Mouse (Mus musculus) intestine, embryonic 15.5 days (tissue): ENCODE results near the gene Tsg101. TPM values are rescaled to one million over a fixed set of nuclear protein-coding genes. Genes with fewer than 3 reads are reported as not detected.

Source experiments
- ATAC-seq: fragments of 200-750 bp; cut with Nextera tagmentation; 2 replicates; pipeline ENCODE4 v1.8.0; 2017; ENCODE audit warnings: moderate TSS enrichment, moderate library complexity
- H3K27ac ChIP-seq: fragments of 300-500 bp; sonication (generic); 2 replicates; pipeline ENCODE4 v1.5.1; 2015; ENCODE audit warnings: mild to moderate bottlenecking, inconsistent platforms
- H3K27me3 ChIP-seq: fragments of 300-500 bp; sonication (generic); replicated peaks from 2 replicates; pipeline ENCODE4 v1.6.1; 2015; ENCODE audit warnings: inconsistent platforms
- H3K36me3 ChIP-seq: fragments of 300-500 bp; sonication (generic); 2 replicates; pipeline ENCODE4 v1.6.1; 2015; ENCODE audit warnings: inconsistent platforms
- H3K4me1 ChIP-seq: fragments of 300-500 bp; sonication (generic); replicated peaks from 2 replicates; pipeline ENCODE4 v1.6.1; 2015; ENCODE audit warnings: inconsistent platforms
- H3K4me2 ChIP-seq: fragments of 300-500 bp; sonication (generic); replicated peaks from 2 replicates; pipeline ENCODE4 v1.6.1; 2015; ENCODE audit warnings: mild to moderate bottlenecking, inconsistent platforms
- H3K4me3 ChIP-seq: fragments of 300-500 bp; sonication (generic); replicated peaks from 2 replicates; pipeline ENCODE4 v1.5.1; 2015; ENCODE audit warnings: inconsistent platforms
- H3K9ac ChIP-seq: fragments of 300-500 bp; sonication (generic); 2 replicates; pipeline ENCODE4 v1.6.1; 2015; ENCODE audit warnings: inconsistent platforms
- H3K9me3 ChIP-seq: fragments of 300-500 bp; sonication (generic); 2 replicates; pipeline ENCODE4 v1.6.1; 2016; ENCODE audit warnings: inconsistent platforms
- WGBS: fragments of 180-500 bp; shearing (Covaris S2); methylation state at CpG from one replicate; pipeline ENCODE4 v1.1.7; 2015; 5-methylcytosine and 5-hydroxymethylcytosine counted together
- polyA plus RNA-seq: library from polyadenylated mRNA; unstranded; fragments of >200 nt; fragmentation: Nextera tagmentation; extraction: Ambion mirVana; gene quantifications from 2 replicates; pipeline ENCODE4 v1.2.1, GENCODE M21; 2015

Gene Tsg101
- polyA plus RNA-seq, 1 experiment from 2014 or later, result 145 TPM

DNA sequence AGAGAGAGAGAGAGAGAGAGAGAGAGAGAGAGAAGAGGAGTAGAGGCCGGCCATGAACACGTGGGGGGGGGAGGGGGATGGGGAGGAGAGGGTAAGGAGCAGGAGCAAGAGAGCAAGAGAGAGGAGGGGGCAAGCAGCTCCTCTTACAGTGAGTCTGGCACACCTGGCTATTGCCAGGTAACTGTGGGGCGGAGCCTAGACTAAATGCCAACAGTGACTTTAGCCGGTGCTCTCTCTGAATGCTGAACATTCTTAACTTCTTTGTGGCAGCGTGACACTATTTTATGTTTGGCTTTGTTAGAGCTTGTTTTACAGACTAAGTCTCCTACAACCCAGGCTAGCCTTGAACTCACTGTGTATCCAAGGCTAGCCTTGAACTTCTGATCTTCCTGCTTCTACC lies 77.5 kb downstream of the Tsg101 start:
- WGBS, result 36% methylated on average over 5 of the region's 5 CpGs
- no peaks in the 10 kb centered on the region for H3K27me3 ChIP-seq
- no peaks in the 10 kb centered on the region for H3K36me3 ChIP-seq
- no peak overlapping the region for H3K4me2 ChIP-seq
- H3K4me1 ChIP-seq, result peaks cover 47% of the 10 kb centered on the region
- no peak for ATAC-seq
- H3K9me3 ChIP-seq, result no peaks in the 10 kb centered on the region
- no peak overlapping the region for H3K4me3 ChIP-seq
- H3K27ac ChIP-seq, result no peak overlapping the region
- H3K9ac ChIP-seq, result no peak overlapping the region

DNA sequence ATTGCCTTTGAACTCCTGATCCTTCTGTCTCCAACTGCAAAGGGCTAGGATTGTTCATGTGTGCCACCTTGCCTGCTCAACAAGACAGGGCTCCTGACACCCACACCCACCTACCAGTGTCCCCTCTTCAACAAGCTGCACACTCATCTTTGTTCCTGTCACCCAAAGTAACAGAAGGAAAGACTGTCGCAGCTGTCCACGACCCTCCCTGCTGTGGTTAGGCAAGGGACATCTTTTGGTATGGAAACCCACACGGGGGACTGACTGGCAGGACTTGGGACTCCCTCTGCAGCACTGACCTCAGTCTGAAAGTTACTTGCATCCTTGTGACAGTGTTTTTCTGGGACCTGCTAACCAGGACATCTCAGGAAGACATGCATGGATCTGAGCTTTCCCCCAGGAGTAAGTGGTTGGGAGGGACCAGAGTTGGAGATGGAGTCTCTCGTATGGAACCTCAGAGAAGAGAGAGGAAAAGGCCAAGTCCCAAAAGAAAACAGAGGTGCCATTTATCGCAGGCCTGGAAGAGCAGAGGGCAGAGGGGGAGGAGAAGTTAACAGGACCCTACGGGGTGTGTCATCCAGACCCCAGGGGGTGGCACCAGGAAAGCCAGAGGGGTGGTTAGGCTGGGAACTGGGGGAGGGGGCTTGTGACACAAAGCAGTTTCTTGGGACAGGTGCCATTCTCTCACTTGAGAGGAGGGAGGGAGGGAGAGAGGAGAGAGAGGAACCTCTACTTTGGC lies 78.8 kb downstream of the Tsg101 start, which contains the start of gene Ldha:
TSS of gene Ldha (plus strand) at position 689 of the 739 bp plus-strand sequence.
- WGBS, result 35% methylated on average over 6 of the region's 6 CpGs
- H3K27ac ChIP-seq, result peak within 1 kb of the TSS; percentile 88
- H3K27me3 ChIP-seq, result no peaks in the 10 kb centered on the region
- H3K4me1 ChIP-seq, result peaks cover 43% of the 10 kb centered on the region
- H3K4me3 ChIP-seq, result no peak within 1 kb of the TSS
- H3K36me3 ChIP-seq, result no peaks in the 10 kb centered on the region
- H3K9me3 ChIP-seq, result no peaks in the 10 kb centered on the region
- no peak within 1 kb of the TSS for H3K9ac ChIP-seq
- H3K4me2 ChIP-seq, result no peak within 1 kb of the TSS
- ATAC-seq, result no peak

DNA sequence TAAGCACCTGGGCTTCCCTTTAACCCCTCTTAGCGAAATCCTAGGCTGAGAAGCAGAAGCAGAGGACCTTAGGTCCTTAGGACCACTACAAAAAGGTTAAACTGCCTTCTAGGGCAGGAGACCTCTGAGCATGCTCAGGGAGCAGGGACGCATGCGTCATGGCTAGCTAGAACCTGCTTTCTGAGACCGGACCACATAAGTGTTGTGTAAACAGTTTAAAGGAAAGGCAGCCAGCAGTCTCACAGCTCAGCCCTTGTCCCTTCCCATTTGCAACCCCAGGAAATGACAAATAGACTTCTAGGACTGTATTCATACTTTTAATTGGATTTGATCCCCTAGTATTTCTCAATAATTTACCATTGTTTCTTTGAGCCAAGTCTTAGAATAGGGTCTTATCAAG lies 79.4 kb downstream of the Tsg101 start:
- ATAC-seq, result no peak
- Histone ChIP-seq H3K4me2 (no peak overlapping the region), H3K9ac (no peak overlapping the region), H3K36me3 (no peaks in the 10 kb centered on the region), H3K9me3 (no peaks in the 10 kb centered on the region), H3K27me3 (no peaks in the 10 kb centered on the region), H3K4me3 (no peak overlapping the region), H3K27ac (peak overlapping the region; percentile 88), H3K4me1 (peaks cover 43% of the 10 kb centered on the region)
- WGBS, result 40% methylated on average over 4 of the region's 4 CpGs

GRCm38 (mm10) chr7:46839861-46840260 lies 79.9 kb downstream of the Tsg101 start:
- Histone ChIP-seq H3K9ac (no peak overlapping the region), H3K9me3 (no peaks in the 10 kb centered on the region), H3K4me2 (peak overlapping the region; percentile 45; the same call in 1 of the 2 replicates), H3K4me3 (no peak overlapping the region), H3K36me3 (no peaks in the 10 kb centered on the region), H3K27me3 (no peaks in the 10 kb centered on the region), H3K27ac (peak overlapping the region; percentile 88), H3K4me1 (peaks cover 39% of the 10 kb centered on the region)
- WGBS, result 59% methylated on average over 5 of the region's 5 CpGs
- ATAC-seq, result peak; percentile 42

DNA sequence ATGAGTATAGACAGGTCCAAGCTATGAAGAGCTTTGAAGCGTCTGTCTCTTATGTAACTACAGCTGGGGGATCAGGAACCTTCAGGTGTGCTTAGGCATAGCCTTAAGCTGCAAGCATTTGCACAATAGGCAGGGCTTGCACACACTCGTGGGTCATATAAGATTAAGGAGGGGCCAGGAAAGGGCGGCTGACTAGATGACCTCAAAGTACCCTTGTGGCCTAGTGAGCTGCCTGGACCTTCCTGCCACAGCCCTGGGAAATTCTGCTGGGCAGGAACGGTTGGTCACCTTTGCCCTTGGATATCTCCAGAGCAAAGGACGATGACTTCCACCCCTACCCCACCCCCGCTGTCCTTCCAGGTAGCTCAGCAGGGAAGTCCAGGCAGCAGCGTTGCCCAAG lies 80.3 kb downstream of the Tsg101 start:
- Histone ChIP-seq H3K27me3 (no peaks in the 10 kb centered on the region), H3K9ac (no peak overlapping the region), H3K4me2 (peak overlapping the region; percentile 45), H3K9me3 (no peaks in the 10 kb centered on the region), H3K4me3 (no peak overlapping the region), H3K36me3 (no peaks in the 10 kb centered on the region), H3K4me1 (peaks cover 36% of the 10 kb centered on the region), H3K27ac (peak overlapping the region; percentile 88)
- WGBS, result 29% methylated on average over 7 of the region's 7 CpGs
- ATAC-seq, result peak; percentile 67

Other genes with a start within 250 kb of the Tsg101 start
- 0.97 and 1.2 TPM in 2 replicates for gene Tph1, start 247.4 kb downstream of the Tsg101 start, polyA plus RNA-seq
- 24.6 and 26.9 TPM in 2 replicates for gene Saal1, start 209.3 kb downstream of the Tsg101 start, polyA plus RNA-seq
- gene Saa3, start 204.3 kb downstream of the Tsg101 start, polyA plus RNA-seq, result 0.88 and 1.0 TPM in 2 replicates
- gene Saa4, start 187.4 kb downstream of the Tsg101 start, polyA plus RNA-seq, result 0.06 and 0.10 TPM in 2 replicates
- gene Saa1, start 177.0 kb downstream of the Tsg101 start, polyA plus RNA-seq, result 0.42 and 0.77 TPM in 2 replicates
- gene Saa2, start 168.2 kb downstream of the Tsg101 start, polyA plus RNA-seq, result 0.30 TPM in 1 of 2 replicates, not detected in the other
- 23.2 and 23.3 TPM in 2 replicates for gene Hps5, start 123.9 kb downstream of the Tsg101 start, polyA plus RNA-seq
- gene Gtf2h1, start 123.9 kb downstream of the Tsg101 start, polyA plus RNA-seq, result 63.3 and 72.8 TPM in 2 replicates
- 2,580 and 2,742 TPM in 2 replicates for gene Ldha, start 78.5 kb downstream of the Tsg101 start, polyA plus RNA-seq
- gene Ldhc, start 58.8 kb downstream of the Tsg101 start, polyA plus RNA-seq, result not detected in 2 replicates
- gene Uevld, start 38.6 kb upstream of the Tsg101 start, polyA plus RNA-seq, result 10.3 and 11.2 TPM in 2 replicates
- gene Gm9999, start 63.6 kb upstream of the Tsg101 start, polyA plus RNA-seq, result not detected in 2 replicates
- gene Spty2d1, start 88.4 kb upstream of the Tsg101 start, polyA plus RNA-seq, result 16.5 and 17.2 TPM in 2 replicates
- 48.8 and 50.4 TPM in 2 replicates for gene Tmem86a, start 130.6 kb upstream of the Tsg101 start, polyA plus RNA-seq
- 1.8 and 2.0 TPM in 2 replicates for gene Ptpn5, start 213.7 kb upstream of the Tsg101 start, polyA plus RNA-seq